Mouse (Mus musculus): ENCODE data around the gene Polr3gl. TPM values are rescaled to one million over a fixed set of nuclear protein-coding genes. Genes with fewer than 3 reads are reported as not detected.

Gene Polr3gl
- polyA plus RNA-seq (2017; shearing (Covaris generic)): 10 to 100 TPM; 15.0 to 21.6 TPM

GRCm38 (mm10) chr3:96593790-96594560 is at the start of gene Polr3gl:
TSS of gene Polr3gl (minus strand) at chr3:96594181.

DNA sequence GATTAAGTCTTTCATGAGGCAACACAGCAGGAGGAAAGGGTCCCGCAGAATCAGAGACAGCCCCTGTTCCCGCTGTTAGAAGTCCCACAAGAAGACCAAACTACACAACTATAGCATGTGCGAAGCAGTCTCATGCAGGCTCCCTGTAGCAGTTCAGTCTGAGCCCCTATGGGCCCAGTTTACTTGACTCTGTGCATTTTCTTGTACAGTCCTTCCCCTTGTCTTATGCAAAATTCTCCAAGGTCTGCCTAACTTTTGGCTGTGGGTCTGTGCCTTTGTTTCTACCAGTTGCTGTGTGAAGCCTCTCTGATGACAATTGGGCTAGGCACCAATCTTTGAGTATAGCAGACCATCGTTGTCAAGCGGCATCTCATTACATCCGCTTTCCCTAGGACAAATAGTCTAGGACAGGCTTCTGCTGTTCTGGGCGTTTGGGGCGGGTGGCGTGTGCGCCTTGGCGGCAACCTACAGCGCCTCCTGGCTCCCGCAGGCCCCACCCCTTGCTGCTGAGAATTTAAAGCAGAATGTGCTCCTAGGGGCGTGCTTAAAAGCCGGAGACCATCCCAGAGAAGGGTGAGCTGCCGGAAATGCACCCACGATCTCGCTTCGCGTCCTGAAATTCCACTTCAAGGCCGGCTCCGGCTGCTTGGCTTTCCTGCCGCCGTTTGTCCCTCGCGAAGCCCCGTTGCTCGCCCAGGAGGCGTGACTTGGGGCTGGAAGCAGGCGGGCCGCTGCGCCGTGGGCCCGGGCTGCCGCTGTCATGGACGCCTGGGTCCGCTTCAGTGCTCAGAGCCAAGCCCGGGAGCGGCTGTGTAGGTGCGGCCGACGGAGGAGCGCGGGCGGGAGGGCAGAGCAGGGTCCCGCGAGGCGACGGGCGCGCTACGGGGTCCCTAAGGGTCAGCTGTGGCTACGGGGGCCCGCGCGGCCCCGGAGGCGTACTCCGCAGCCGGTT is 41.2 kb upstream of the Polr3gl start, which contains the start of the genes Pex11b and Gm42957:
Gene Pex11b (plus strand): TSS at position 449 of the 952 bp plus-strand sequence.
Gene Gm42957 (plus strand): TSS at position 547 of the 952 bp plus-strand sequence.

DNA sequence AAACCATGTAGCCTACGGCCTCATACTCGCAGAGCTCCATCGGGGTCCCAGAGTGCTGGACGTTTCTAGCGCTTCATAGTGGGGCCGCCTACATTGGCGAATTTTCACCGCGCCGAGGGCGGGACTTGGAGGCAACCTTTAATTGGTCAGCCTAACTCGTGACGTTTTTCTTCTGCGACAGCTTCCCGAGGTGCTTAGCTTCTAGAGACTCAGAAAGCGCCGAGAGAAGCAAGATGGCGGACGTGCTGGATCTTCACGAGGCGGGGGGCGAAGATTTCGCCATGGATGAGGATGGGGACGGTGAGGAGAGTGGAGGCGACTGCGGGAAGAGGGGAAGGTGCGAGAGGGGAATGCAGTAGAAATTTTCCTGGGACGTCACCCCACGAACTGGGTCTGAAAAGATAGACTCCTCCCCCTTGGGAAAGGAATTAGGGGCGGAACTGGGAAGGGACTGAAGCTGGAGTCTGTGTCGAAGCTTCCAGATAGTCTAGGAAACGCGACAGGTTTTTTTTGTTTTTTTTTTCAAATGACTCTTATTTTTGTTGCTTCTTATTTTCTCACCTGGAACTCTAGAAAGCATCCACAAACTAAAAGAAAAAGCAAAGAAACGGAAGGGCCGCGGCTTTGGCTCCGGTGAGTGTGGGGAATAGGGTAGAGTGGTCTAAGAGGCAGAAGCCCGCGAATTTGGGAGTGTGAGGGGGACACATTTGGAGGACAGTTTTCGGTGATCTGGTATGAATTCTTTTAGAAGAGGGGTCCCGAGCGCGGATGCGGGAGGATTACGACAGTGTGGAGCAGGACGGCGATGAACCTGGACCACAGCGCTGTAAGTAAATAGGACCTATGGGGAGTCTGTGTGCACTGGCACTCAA is 36.0 kb upstream of the Polr3gl start, which contains the start of gene Rbm8a:
Gene Rbm8a (plus strand): TSS at position 205 of the 872 bp plus-strand sequence.

GRCm38 (mm10) chr3:96600639-96601250 is 6.8 kb upstream of the Polr3gl start, which contains the start of gene Lix1l:
TSS of gene Lix1l (plus strand) at chr3:96601149.

GRCm38 (mm10) chr3:96596228-96596707 is 2.3 kb upstream of the Polr3gl start, which contains the start of gene Ankrd34a:
TSS of gene Ankrd34a (plus strand) at chr3:96596636.

GRCm38 (mm10) chr3:96576690-96577541 is 17.1 kb downstream of the Polr3gl start, which contains the start of gene Gm16253:
TSS of gene Gm16253 (plus strand) at chr3:96576984.

GRCm38 (mm10) chr3:96557694-96558093 is 36.3 kb downstream of the Polr3gl start, which contains the start of gene Txnip:
TSS of gene Txnip (plus strand) at chr3:96557957.

Other genes with a start within 250 kb of the Polr3gl start
- not detected for gene BC107364, start 141.9 kb downstream of the Polr3gl start, polyA plus RNA-seq (2017; shearing (Covaris generic))
- not detected for gene Hfe2, start 69.0 kb downstream of the Polr3gl start, polyA plus RNA-seq (2017; shearing (Covaris generic))
- gene Txnip, start 36.2 kb downstream of the Polr3gl start, polyA plus RNA-seq (2017; shearing (Covaris generic)): 100 to 1,000 TPM; 566 to 913 TPM
- gene Gm16253, start 17.2 kb downstream of the Polr3gl start, polyA plus RNA-seq (2017; shearing (Covaris generic)): under 1 TPM; 0.62 to 0.69 TPM
- gene Ankrd34a, start 2.5 kb upstream of the Polr3gl start, polyA plus RNA-seq (2017; shearing (Covaris generic)): not detected
- under 1 TPM; 0.06 to 0.18 TPM for gene Lix1l, start 7.0 kb upstream of the Polr3gl start, polyA plus RNA-seq (2017; shearing (Covaris generic))
- 100 to 1,000 TPM; 156 to 191 TPM for gene Rbm8a, start 35.8 kb upstream of the Polr3gl start, polyA plus RNA-seq (2017; shearing (Covaris generic))
- gene Pex11b, start 41.2 kb upstream of the Polr3gl start, polyA plus RNA-seq (2017; shearing (Covaris generic)): 10 to 100 TPM; 33.0 to 66.2 TPM
- gene Gm42957, start 41.3 kb upstream of the Polr3gl start, polyA plus RNA-seq (2017; shearing (Covaris generic)): under 1 TPM in 1 of 2 experiments, not detected in 1; 0.33 TPM
- gene Itga10, start 51.4 kb upstream of the Polr3gl start, polyA plus RNA-seq (2017; shearing (Covaris generic)): under 1 TPM; 0.04 to 0.16 TPM
- gene Ankrd35, start 76.0 kb upstream of the Polr3gl start, polyA plus RNA-seq (2017; shearing (Covaris generic)): under 1 TPM in 1 of 2 experiments, not detected in 1; 0.64 TPM
- 10 to 100 TPM; 19.7 to 28.1 TPM for gene Pias3, start 102.2 kb upstream of the Polr3gl start, polyA plus RNA-seq (2017; shearing (Covaris generic))
- under 1 TPM; 0.55 to 0.71 TPM for gene Nudt17, start 114.4 kb upstream of the Polr3gl start, polyA plus RNA-seq (2017; shearing (Covaris generic))
- 10 to 100 TPM; 73.7 to 80.2 TPM for gene Polr3c, start 133.4 kb upstream of the Polr3gl start, polyA plus RNA-seq (2017; shearing (Covaris generic))
- gene Rnf115, start 133.5 kb upstream of the Polr3gl start, polyA plus RNA-seq (2017; shearing (Covaris generic)): 100 to 1,000 TPM; 117 to 137 TPM
- not detected for gene Pdzk1, start 235.1 kb upstream of the Polr3gl start, polyA plus RNA-seq (2017; shearing (Covaris generic))
- 10 to 100 TPM in 1 of 2 experiments, 1 to 10 TPM in 1; 7.6 to 24.2 TPM for gene Cd160, start 235.2 kb upstream of the Polr3gl start, polyA plus RNA-seq (2017; shearing (Covaris generic))

Data from activated CD4-positive, CD25-positive, alpha-beta regulatory T cell (primary cell).